Mouse (Mus musculus): Measurements from ENCODE around the gene Lat.

GRCm38 (mm10) chr7:126373007-126373406 lies 3.6 kb upstream of the Lat start:
- no peak for TF ChIP-seq CTCF (IDR thresholded peaks at IDR 0.05; ENCODE audit: control insufficient read depth, insufficient read depth, insufficient replicate concordance, low read depth, low read length)
- no peak for TF ChIP-seq POLR2A (IDR thresholded peaks at IDR 0.05; ENCODE audit: control insufficient read depth, low read depth, low read length)
